Mouse (Mus musculus) kidney, embryonic 14.5 days (tissue): ENCODE results near the gene Cd2. TPM values are rescaled to one million over a fixed set of nuclear protein-coding genes. Genes with fewer than 3 reads are reported as not detected.
A peak's percentile ranks its signal among the peaks of the same experiment; 100 is the strongest.

Source experiments
- ATAC-seq: fragments of 200-750 bp; cut with Nextera tagmentation; 2 replicates; pipeline ENCODE4 v1.8.0; 2017; ENCODE audit warnings: moderate number of reproducible peaks, mild to moderate bottlenecking, moderate TSS enrichment, moderate library complexity; ENCODE audit not compliant: low FRiP score, low TSS enrichment
- H3K27ac ChIP-seq: fragments of 300-500 bp; sonication (generic); 2 replicates; pipeline ENCODE4 v1.5.1; 2014; ENCODE audit warnings: low read depth, mild to moderate bottlenecking, low read length, moderate library complexity, mixed read lengths
- H3K27me3 ChIP-seq: fragments of 300-500 bp; sonication (generic); 2 replicates; pipeline ENCODE4 v1.6.1; 2014; ENCODE audit warnings: mild to moderate bottlenecking, low read length; ENCODE audit not compliant: control insufficient read depth, insufficient read depth
- H3K36me3 ChIP-seq: fragments of 300-500 bp; sonication (generic); 2 replicates; pipeline ENCODE4 v1.6.1; 2014; ENCODE audit warnings: low read length, mixed read lengths; ENCODE audit not compliant: control insufficient read depth, insufficient read depth
- H3K4me1 ChIP-seq: fragments of 300-500 bp; sonication (generic); 2 replicates; pipeline ENCODE4 v1.6.1; 2014; ENCODE audit warnings: low read length, mixed read lengths; ENCODE audit not compliant: control insufficient read depth, insufficient read depth
- H3K4me2 ChIP-seq: fragments of 300-500 bp; sonication (generic); replicated peaks from 2 replicates; pipeline ENCODE4 v1.6.1; 2014; ENCODE audit warnings: low read depth, mild to moderate bottlenecking, low read length
- H3K4me3 ChIP-seq: fragments of 300-500 bp; sonication (generic); 2 replicates; pipeline ENCODE4 v1.5.1; 2014; ENCODE audit warnings: mild to moderate bottlenecking, low read length
- H3K9ac ChIP-seq: fragments of 300-500 bp; sonication (generic); 2 replicates; pipeline ENCODE4 v1.6.1; 2014; ENCODE audit warnings: low read depth, mild to moderate bottlenecking, low read length, moderate library complexity
- H3K9me3 ChIP-seq: fragments of 300-500 bp; sonication (generic); 2 replicates; pipeline ENCODE4 v1.6.1; 2016; ENCODE audit warnings: low read length; ENCODE audit not compliant: control insufficient read depth
- WGBS: fragments of 180-500 bp; shearing (Covaris S2); extraction: QIAGEN DNeasy Blood & Tissue Kit; methylation state at CpG from one replicate; pipeline ENCODE4 v1.1.7; 2014; 5-methylcytosine and 5-hydroxymethylcytosine counted together
- polyA plus RNA-seq: library from polyadenylated mRNA; unstranded; fragments of >200 nt; fragmentation: Nextera tagmentation; extraction: Ambion mirVana; gene quantifications from 2 replicates; pipeline ENCODE4 v1.2.1, GENCODE M21; 2014

The Cd2 gene
- polyA plus RNA-seq, 1 experiment from 2014 or later = not detected

GRCm38 (mm10) chr3:101280348-101281311 lies 7.1 kb downstream of the Cd2 start:
- Histone ChIP-seq H3K9me3 (no peaks in the 10 kb centered on the region), H3K27ac (no peak overlapping the region), H3K4me2 (no peak overlapping the region), H3K4me1 (0 out of 2 replicates have a peak, but pooled peaks cover 3% of the 10 kb centered on the region), H3K9ac (no peak overlapping the region), H3K27me3 (no peaks in the 10 kb centered on the region), H3K4me3 (no peak overlapping the region), H3K36me3 (no peaks in the 10 kb centered on the region)
- peak; percentile 24; the same call in 1 of the 2 replicates for ATAC-seq
- WGBS = 53% methylated on average over 15 of the region's 15 CpGs

- Histone ChIP-seq H3K4me1 (0 out of 2 replicates have a peak, but pooled peaks cover 3% of the 10 kb centered on the region), H3K27ac (no peak overlapping the region), H3K4me3 (no peak overlapping the region), H3K4me2 (no peak overlapping the region), H3K9ac (no peak overlapping the region), H3K36me3 (no peaks in the 10 kb centered on the region), H3K9me3 (no peaks in the 10 kb centered on the region), H3K27me3 (no peaks in the 10 kb centered on the region)
- WGBS = 76% methylated on average over 10 of the region's 10 CpGs
- ATAC-seq = no peak
These were observed 8.2 kb downstream of the Cd2 start for GRCm38 (mm10) chr3:101279561-101279960.

GRCm38 (mm10) chr3:101278396-101278795 lies 9.3 kb downstream of the Cd2 start:
- no peak overlapping the region for H3K27ac ChIP-seq
- no peaks in the 10 kb centered on the region for H3K9me3 ChIP-seq
- H3K4me1 ChIP-seq = 0 out of 2 replicates have a peak, but pooled peaks cover 3% of the 10 kb centered on the region
- H3K4me2 ChIP-seq = no peak overlapping the region
- H3K27me3 ChIP-seq = no peaks in the 10 kb centered on the region
- H3K9ac ChIP-seq = no peak overlapping the region
- H3K4me3 ChIP-seq = no peak overlapping the region
- WGBS = 90% methylated on average over 5 of the region's 5 CpGs
- ATAC-seq = no peak
- H3K36me3 ChIP-seq = no peaks in the 10 kb centered on the region

GRCm38 (mm10) chr3:101277830-101278229 lies 9.9 kb downstream of the Cd2 start:
- H3K4me2 ChIP-seq = no peak overlapping the region
- 0 out of 2 replicates have a peak, but pooled peaks cover 3% of the 10 kb centered on the region for H3K4me1 ChIP-seq
- ATAC-seq = no peak
- H3K27me3 ChIP-seq = no peaks in the 10 kb centered on the region
- no peak overlapping the region for H3K27ac ChIP-seq
- H3K9me3 ChIP-seq = no peaks in the 10 kb centered on the region
- WGBS = 80% methylated on average over 4 of the region's 4 CpGs
- H3K4me3 ChIP-seq = no peak overlapping the region
- H3K9ac ChIP-seq = no peak overlapping the region
- H3K36me3 ChIP-seq = no peaks in the 10 kb centered on the region

- H3K4me2 ChIP-seq = no peak overlapping the region
- H3K4me1 ChIP-seq = no peaks in the 10 kb centered on the region
- WGBS = 71% methylated on average over 12 of the region's 12 CpGs
- no peak overlapping the region for H3K4me3 ChIP-seq
- ATAC-seq = no peak
- H3K27me3 ChIP-seq = no peaks in the 10 kb centered on the region
- H3K9me3 ChIP-seq = no peaks in the 10 kb centered on the region
- H3K36me3 ChIP-seq = no peaks in the 10 kb centered on the region
- H3K27ac ChIP-seq = no peak overlapping the region
- H3K9ac ChIP-seq = no peak overlapping the region
These were observed 11.0 kb downstream of the Cd2 start for GRCm38 (mm10) chr3:101276501-101277320.

- H3K4me3 ChIP-seq = no peak overlapping the region
- H3K27me3 ChIP-seq = no peaks in the 10 kb centered on the region
- ATAC-seq = no peak
- 79% methylated on average over 16 of the region's 16 CpGs for WGBS
- no peak overlapping the region for H3K27ac ChIP-seq
- H3K4me1 ChIP-seq = no peaks in the 10 kb centered on the region
- H3K36me3 ChIP-seq = no peaks in the 10 kb centered on the region
- no peak overlapping the region for H3K9ac ChIP-seq
- H3K9me3 ChIP-seq = no peaks in the 10 kb centered on the region
- no peak overlapping the region for H3K4me2 ChIP-seq
These were observed 12.0 kb downstream of the Cd2 start for GRCm38 (mm10) chr3:101275636-101276300.

- H3K4me1 ChIP-seq = no peaks in the 10 kb centered on the region
- no peak overlapping the region for H3K4me2 ChIP-seq
- no peaks in the 10 kb centered on the region for H3K9me3 ChIP-seq
- H3K36me3 ChIP-seq = no peaks in the 10 kb centered on the region
- no peak for ATAC-seq
- no peaks in the 10 kb centered on the region for H3K27me3 ChIP-seq
- H3K4me3 ChIP-seq = no peak overlapping the region
- H3K9ac ChIP-seq = no peak overlapping the region
- WGBS = 90% methylated on average over 3 of the region's 3 CpGs
- H3K27ac ChIP-seq = no peak overlapping the region
These were observed 12.9 kb downstream of the Cd2 start for GRCm38 (mm10) chr3:101274794-101275193.

- Histone ChIP-seq H3K27me3 (no peaks in the 10 kb centered on the region), H3K4me2 (no peak overlapping the region), H3K27ac (no peak overlapping the region), H3K9ac (no peak overlapping the region), H3K4me1 (no peaks in the 10 kb centered on the region), H3K9me3 (no peaks in the 10 kb centered on the region), H3K4me3 (no peak overlapping the region), H3K36me3 (no peaks in the 10 kb centered on the region)
- no peak for ATAC-seq
- 87% methylated on average over 12 of the region's 12 CpGs for WGBS
These were observed 13.5 kb downstream of the Cd2 start for GRCm38 (mm10) chr3:101274041-101274770.
